Mouse (Mus musculus): Measurements from ENCODE around the gene Slc35e3. TPM values are rescaled to one million over a fixed set of nuclear protein-coding genes. Genes with fewer than 3 reads are reported as not detected.

The Slc35e3 gene
- polyA plus RNA-seq, 1 experiment from 2014 or later, result 34.1 TPM

GRCm38 (mm10) chr10:117757259-117757658 is 11.1 kb upstream of the Slc35e3 start:
- H3K4me3 ChIP-seq (replicated peaks), result no peak overlapping the region
- H3K9ac ChIP-seq, result no peak overlapping the region
- no peak overlapping the region for H3K27ac ChIP-seq
- no peaks in the 10 kb centered on the region for H3K27me3 ChIP-seq
- ATAC-seq (ENCODE audit: low FRiP score), result no peak
- no peak overlapping the region for H3K4me2 ChIP-seq
- H3K36me3 ChIP-seq (replicated peaks), result peaks cover 83% of the 10 kb centered on the region
- H3K9me3 ChIP-seq, result no peaks in the 10 kb centered on the region
- no peaks in the 10 kb centered on the region for H3K4me1 ChIP-seq
- 94% methylated on average over 1 of the region's 1 CpGs for WGBS

- peaks cover 84% of the 10 kb centered on the region for H3K36me3 ChIP-seq (replicated peaks)
- WGBS, result 93% methylated on average over 5 of the region's 5 CpGs
- no peak for ATAC-seq (ENCODE audit: low FRiP score)
- H3K9me3 ChIP-seq, result no peaks in the 10 kb centered on the region
- H3K27me3 ChIP-seq, result no peaks in the 10 kb centered on the region
- no peak overlapping the region for H3K9ac ChIP-seq
- no peak overlapping the region for H3K4me2 ChIP-seq
- no peaks in the 10 kb centered on the region for H3K4me1 ChIP-seq
- H3K4me3 ChIP-seq (replicated peaks), result no peak overlapping the region
- no peak overlapping the region for H3K27ac ChIP-seq
These were observed 10.6 kb upstream of the Slc35e3 start for GRCm38 (mm10) chr10:117756784-117757183.

GRCm38 (mm10) chr10:117755799-117756467 is 9.8 kb upstream of the Slc35e3 start:
- Histone ChIP-seq H3K36me3 (replicated peaks) (peaks cover 84% of the 10 kb centered on the region), H3K4me1 (no peaks in the 10 kb centered on the region), H3K4me3 (replicated peaks) (no peak overlapping the region), H3K9ac (no peak overlapping the region), H3K4me2 (no peak overlapping the region), H3K9me3 (no peaks in the 10 kb centered on the region), H3K27ac (no peak overlapping the region), H3K27me3 (no peaks in the 10 kb centered on the region)
- 96% methylated on average over 11 of the region's 11 CpGs for WGBS
- no peak for ATAC-seq (ENCODE audit: low FRiP score)

GRCm38 (mm10) chr10:117755086-117755798 is 9.1 kb upstream of the Slc35e3 start:
- Histone ChIP-seq H3K4me1 (no peaks in the 10 kb centered on the region), H3K27me3 (no peaks in the 10 kb centered on the region), H3K36me3 (replicated peaks) (peaks cover 81% of the 10 kb centered on the region), H3K9me3 (no peaks in the 10 kb centered on the region), H3K4me3 (replicated peaks) (no peak overlapping the region), H3K4me2 (no peak overlapping the region), H3K9ac (no peak overlapping the region), H3K27ac (no peak overlapping the region)
- no peak for ATAC-seq (ENCODE audit: low FRiP score)
- 93% methylated on average over 13 of the region's 13 CpGs for WGBS

- WGBS, result 97% methylated on average over 7 of the region's 7 CpGs
- Histone ChIP-seq H3K27ac (no peak overlapping the region), H3K36me3 (replicated peaks) (peaks cover 81% of the 10 kb centered on the region), H3K9ac (no peak overlapping the region), H3K4me1 (no peaks in the 10 kb centered on the region), H3K27me3 (no peaks in the 10 kb centered on the region), H3K4me2 (no peak overlapping the region), H3K9me3 (no peaks in the 10 kb centered on the region), H3K4me3 (replicated peaks) (no peak overlapping the region)
- ATAC-seq (ENCODE audit: low FRiP score), result no peak
These were observed 8.4 kb upstream of the Slc35e3 start for GRCm38 (mm10) chr10:117754609-117754940.

GRCm38 (mm10) chr10:117753711-117754608 is 7.8 kb upstream of the Slc35e3 start:
- 97% methylated on average over 8 of the region's 8 CpGs for WGBS

GRCm38 (mm10) chr10:117752851-117753647 is 6.9 kb upstream of the Slc35e3 start:
- H3K36me3 ChIP-seq (replicated peaks), result peaks cover 76% of the 10 kb centered on the region

More at GRCm38 (mm10) chr10:117753711-117754608, 7.8 kb upstream of the Slc35e3 start:
- Histone ChIP-seq H3K9ac (no peak overlapping the region), H3K4me3 (replicated peaks) (no peak overlapping the region), H3K36me3 (replicated peaks) (peaks cover 81% of the 10 kb centered on the region), H3K4me2 (no peak overlapping the region), H3K4me1 (no peaks in the 10 kb centered on the region), H3K27ac (no peak overlapping the region), H3K9me3 (no peaks in the 10 kb centered on the region), H3K27me3 (no peaks in the 10 kb centered on the region)
- ATAC-seq (ENCODE audit: low FRiP score), result no peak

GRCm38 (mm10) chr10:117752304-117752821 is 6.2 kb upstream of the Slc35e3 start:
- Histone ChIP-seq H3K9me3 (no peaks in the 10 kb centered on the region), H3K4me1 (no peaks in the 10 kb centered on the region), H3K9ac (no peak overlapping the region), H3K4me3 (replicated peaks) (no peak overlapping the region), H3K4me2 (no peak overlapping the region), H3K36me3 (replicated peaks) (peaks cover 69% of the 10 kb centered on the region), H3K27ac (no peak overlapping the region), H3K27me3 (no peaks in the 10 kb centered on the region)
- no peak for ATAC-seq (ENCODE audit: low FRiP score)
- WGBS, result 96% methylated on average over 7 of the region's 7 CpGs

More at GRCm38 (mm10) chr10:117752851-117753647, 6.9 kb upstream of the Slc35e3 start:
- Histone ChIP-seq H3K9ac (no peak overlapping the region), H3K4me1 (no peaks in the 10 kb centered on the region), H3K27ac (no peak overlapping the region), H3K9me3 (no peaks in the 10 kb centered on the region), H3K4me2 (no peak overlapping the region), H3K27me3 (no peaks in the 10 kb centered on the region), H3K4me3 (replicated peaks) (no peak overlapping the region)
- ATAC-seq (ENCODE audit: low FRiP score), result no peak
- 97% methylated on average over 5 of the region's 5 CpGs for WGBS

- H3K9ac ChIP-seq, result no peak overlapping the region
- ATAC-seq (ENCODE audit: low FRiP score), result no peak
These were observed 5.6 kb upstream of the Slc35e3 start for GRCm38 (mm10) chr10:117751744-117752143.

GRCm38 (mm10) chr10:117751282-117751610 is 5.1 kb upstream of the Slc35e3 start:
- Histone ChIP-seq H3K27ac (no peak overlapping the region), H3K9ac (no peak overlapping the region), H3K4me3 (replicated peaks) (no peak overlapping the region), H3K4me1 (0 out of 2 replicates have a peak, but pooled peaks cover 3% of the 10 kb centered on the region), H3K36me3 (replicated peaks) (peaks cover 58% of the 10 kb centered on the region), H3K27me3 (no peaks in the 10 kb centered on the region), H3K4me2 (no peak overlapping the region), H3K9me3 (no peaks in the 10 kb centered on the region)
- WGBS, result 97% methylated on average over 14 of the region's 14 CpGs
- ATAC-seq (ENCODE audit: low FRiP score), result no peak

More at GRCm38 (mm10) chr10:117751744-117752143, 5.6 kb upstream of the Slc35e3 start:
- WGBS, result 96% methylated on average over 6 of the region's 6 CpGs
- no peak overlapping the region for H3K4me2 ChIP-seq
- no peaks in the 10 kb centered on the region for H3K9me3 ChIP-seq
- no peak overlapping the region for H3K4me3 ChIP-seq (replicated peaks)
- H3K27ac ChIP-seq, result no peak overlapping the region
- H3K27me3 ChIP-seq, result no peaks in the 10 kb centered on the region
- peaks cover 63% of the 10 kb centered on the region for H3K36me3 ChIP-seq (replicated peaks)
- H3K4me1 ChIP-seq, result no peaks in the 10 kb centered on the region

- Histone ChIP-seq H3K27ac (no peak overlapping the region), H3K4me2 (no peak overlapping the region), H3K9me3 (no peaks in the 10 kb centered on the region), H3K9ac (no peak overlapping the region), H3K4me3 (replicated peaks) (no peak overlapping the region), H3K27me3 (no peaks in the 10 kb centered on the region), H3K4me1 (0 out of 2 replicates have a peak, but pooled peaks cover 3% of the 10 kb centered on the region), H3K36me3 (replicated peaks) (peaks cover 52% of the 10 kb centered on the region)
- WGBS, result 98% methylated on average over 5 of the region's 5 CpGs
- ATAC-seq (ENCODE audit: low FRiP score), result no peak
These were observed 4.5 kb upstream of the Slc35e3 start for GRCm38 (mm10) chr10:117750529-117751281.
